Mouse (Mus musculus): ENCODE results near the gene Xirp1.

The Xirp1 gene

GRCm38 (mm10) chr9:119988304-119988703, 35.1 kb downstream of the Xirp1 start:
- no peak for DNase-seq (ENCODE audit: low read depth, low spot score)

- no peak for DNase-seq (ENCODE audit: low read depth, low spot score)
Observed at GRCm38 (mm10) chr9:119985881-119986574, 37.4 kb downstream of the Xirp1 start.

- DNase-seq (ENCODE audit: low read depth, low spot score): no peak
Observed at GRCm38 (mm10) chr9:119984536-119985011, 38.8 kb downstream of the Xirp1 start, which contains the start of gene Csrnp1. Gene Csrnp1 (minus strand): TSS chr9:119984658.

- DNase-seq (ENCODE audit: low read depth, low spot score): no peak
Observed at GRCm38 (mm10) chr9:119983585-119984535, 39.5 kb downstream of the Xirp1 start.

- no peak for DNase-seq (ENCODE audit: low read depth, low spot score)
Observed at GRCm38 (mm10) chr9:119982956-119983551, 40.3 kb downstream of the Xirp1 start.

GRCm38 (mm10) chr9:119982241-119982811, 41.1 kb downstream of the Xirp1 start:
- DNase-seq (ENCODE audit: low read depth, low spot score): no peak

GRCm38 (mm10) chr9:119981183-119982179, 41.9 kb downstream of the Xirp1 start:
- no peak for DNase-seq (ENCODE audit: low read depth, low spot score)

GRCm38 (mm10) chr9:119980770-119981182, 42.6 kb downstream of the Xirp1 start:
- no peak for DNase-seq (ENCODE audit: low read depth, low spot score)

GRCm38 (mm10) chr9:119979749-119980148, 43.6 kb downstream of the Xirp1 start:
- no peak for DNase-seq (ENCODE audit: low read depth, low spot score)

- DNase-seq (ENCODE audit: low read depth, low spot score): no peak
Observed at GRCm38 (mm10) chr9:119978811-119979441, 44.5 kb downstream of the Xirp1 start.

- DNase-seq (ENCODE audit: low read depth, low spot score): no peak
Observed at GRCm38 (mm10) chr9:119978151-119978810, 45.1 kb downstream of the Xirp1 start.

- DNase-seq (ENCODE audit: low read depth, low spot score): no peak
Observed at GRCm38 (mm10) chr9:119977557-119978060, 45.8 kb downstream of the Xirp1 start.

GRCm38 (mm10) chr9:119976704-119977556, 46.5 kb downstream of the Xirp1 start:
- no peak for DNase-seq (ENCODE audit: low read depth, low spot score)

GRCm38 (mm10) chr9:119975286-119975685, 48.1 kb downstream of the Xirp1 start:
- no peak for DNase-seq (ENCODE audit: low read depth, low spot score)

- DNase-seq (ENCODE audit: low read depth, low spot score): no peak
Observed at GRCm38 (mm10) chr9:119974609-119975008, 48.8 kb downstream of the Xirp1 start.

GRCm38 (mm10) chr9:119973869-119974520, 49.4 kb downstream of the Xirp1 start:
- DNase-seq (ENCODE audit: low read depth, low spot score): no peak

- DNase-seq (ENCODE audit: low read depth, low spot score): no peak
Observed at GRCm38 (mm10) chr9:119973281-119973680, 50.1 kb downstream of the Xirp1 start.

- DNase-seq (ENCODE audit: low read depth, low spot score): no peak
Observed at GRCm38 (mm10) chr9:119972582-119972981, 50.8 kb downstream of the Xirp1 start.

All from brain, embryonic 18.5 days (tissue).